Mouse (Mus musculus) embryo, embryonic 11.5 days (tissue): ENCODE measurements around the gene Wfdc17.

Source experiments
- DNase-seq: peaks from one replicate; pipeline ENCODE4 v3.0.0-alpha.2; 2012; ENCODE audit warnings: low read depth, low spot score

Wfdc17 gene

DNA sequence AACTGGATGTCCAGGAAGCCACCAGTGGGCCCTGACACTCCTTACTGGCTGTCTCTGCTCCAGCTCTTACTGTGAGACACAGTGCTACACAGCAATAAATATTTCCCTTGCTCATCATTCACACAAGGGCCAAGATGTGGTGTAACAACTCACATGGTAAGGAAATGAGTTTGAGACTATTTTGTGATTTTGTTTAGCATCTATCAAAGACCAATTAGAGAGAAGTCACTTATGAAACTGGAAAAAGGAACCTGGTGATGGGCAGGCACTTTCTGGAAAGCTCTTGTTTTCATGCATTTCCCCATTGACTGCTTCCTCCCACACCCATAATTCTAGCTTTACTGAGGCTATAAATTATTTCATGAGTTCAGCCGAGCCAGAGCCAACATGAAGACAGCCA is at the start of gene Wfdc17:
TSS of gene Wfdc17 (plus strand) at position 287 of the 400 bp plus-strand sequence.
- no peak for DNase-seq

DNA sequence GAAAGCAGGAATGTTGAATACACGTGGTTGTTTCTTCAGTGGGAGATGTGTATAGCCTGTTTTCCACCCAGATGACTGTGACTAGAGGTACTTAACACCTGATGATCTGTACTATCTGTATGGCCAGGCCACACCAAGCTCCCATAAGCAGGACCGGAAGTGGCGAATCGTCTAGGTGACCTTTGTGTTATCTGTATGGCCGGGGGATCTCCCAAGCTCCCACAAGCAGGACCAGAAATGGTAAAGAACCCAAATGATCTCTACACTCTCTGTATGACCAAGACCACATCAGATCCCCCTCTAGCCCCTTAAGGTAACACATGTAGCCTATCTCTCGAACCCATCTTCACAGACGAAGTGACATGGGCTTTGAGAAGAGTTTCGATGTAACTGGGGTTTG is 49.2 kb upstream of the Wfdc17 start:
- DNase-seq: no peak

DNA sequence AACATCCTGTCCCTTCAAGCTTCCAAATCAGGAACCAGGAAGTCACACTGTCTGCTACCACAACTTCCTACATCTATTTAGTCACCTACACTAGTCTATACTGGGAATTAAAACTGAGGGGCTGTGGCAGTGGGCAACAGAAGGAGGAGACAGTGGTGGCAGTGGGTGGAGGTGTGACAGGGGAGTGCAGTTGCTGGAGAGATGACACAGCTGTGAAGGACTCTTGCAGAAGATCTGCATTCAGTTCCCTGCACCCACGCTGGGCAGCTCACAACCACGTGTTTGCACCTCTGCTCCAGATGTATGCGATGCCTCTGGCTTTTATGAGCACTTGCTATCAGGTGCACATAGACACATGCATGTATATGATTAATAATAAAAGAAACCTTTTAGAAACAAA is 46.3 kb upstream of the Wfdc17 start:
- DNase-seq: no peak

DNA sequence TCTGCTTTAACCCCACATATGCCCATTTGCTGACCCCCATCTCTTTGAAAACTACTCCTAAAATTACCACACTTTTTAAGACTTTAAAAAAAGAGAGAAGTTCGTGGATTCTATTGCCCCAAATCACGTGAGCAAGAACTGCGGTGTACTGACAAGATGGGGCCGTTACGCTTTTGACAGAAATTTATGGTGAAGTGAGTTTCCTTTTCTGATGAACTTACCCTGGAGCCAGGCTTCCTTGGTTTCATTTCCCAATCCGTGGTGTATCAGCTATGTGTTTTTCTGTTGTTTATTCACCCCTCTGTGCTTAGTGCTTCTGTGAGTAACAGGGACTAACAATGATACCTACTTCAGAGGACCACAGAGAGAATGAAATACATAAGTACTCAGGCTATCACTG is 45.0 kb upstream of the Wfdc17 start:
- no peak for DNase-seq

DNA sequence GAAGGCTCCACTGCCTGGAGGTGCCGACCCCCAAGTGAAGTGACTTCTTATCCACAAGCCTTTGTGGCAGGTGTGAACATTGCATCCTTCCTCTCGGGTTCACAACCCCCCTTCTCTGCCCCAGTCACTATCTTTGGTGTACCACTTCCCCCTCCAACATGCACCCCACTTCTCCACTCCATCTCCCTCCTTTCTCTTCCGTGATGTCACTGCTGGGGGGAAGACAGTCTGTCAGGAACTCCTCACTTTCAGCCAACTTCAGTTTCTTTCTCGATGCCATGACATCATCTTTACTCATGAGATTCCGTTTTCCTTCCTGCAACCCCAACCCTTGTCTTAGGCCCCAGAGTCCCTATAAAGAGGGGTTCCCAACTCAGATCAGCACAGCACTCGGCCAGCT is 41.6 kb upstream of the Wfdc17 start, which contains the start of gene Ccl4:
TSS of gene Ccl4 (plus strand) at position 381 of the 400 bp plus-strand sequence.
- DNase-seq: no peak

DNA sequence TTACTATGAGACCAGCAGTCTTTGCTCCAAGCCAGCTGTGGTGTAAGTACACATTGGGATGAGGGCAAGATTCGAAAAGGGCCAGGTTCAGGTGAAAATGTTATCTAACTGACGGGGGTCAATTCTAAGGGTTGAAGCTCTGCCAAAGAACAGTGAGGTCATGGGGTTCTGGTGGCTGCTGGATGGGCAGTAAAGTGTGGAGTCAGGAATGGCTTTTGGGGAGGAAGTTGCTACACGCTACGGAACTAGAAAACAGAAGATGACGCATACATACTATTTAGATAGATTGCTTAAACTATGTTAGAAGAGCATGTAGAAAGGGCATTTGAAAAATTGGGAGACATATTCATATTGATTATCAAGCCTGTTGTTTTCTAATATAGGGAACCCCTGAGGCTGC is 40.3 kb upstream of the Wfdc17 start:
- DNase-seq: no peak

DNA sequence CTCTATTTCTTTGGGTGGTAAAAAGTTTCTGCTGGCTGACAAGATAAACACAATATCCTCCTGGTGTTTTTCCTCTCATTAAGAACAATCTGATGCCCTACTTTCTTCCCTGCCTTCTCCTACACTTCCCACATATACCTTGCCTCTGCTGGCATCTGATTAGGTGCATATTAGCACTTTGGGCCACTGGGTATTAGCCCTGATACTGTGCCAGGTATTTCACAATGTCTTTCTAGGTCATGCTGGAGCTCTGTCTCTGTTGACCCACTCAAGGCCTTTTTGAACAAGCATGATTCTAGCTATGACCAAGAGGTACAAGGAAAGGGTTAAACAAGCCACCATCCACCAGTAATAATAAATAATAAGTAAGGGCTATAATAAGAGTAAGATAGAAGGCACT is 32.0 kb upstream of the Wfdc17 start:
- DNase-seq: no peak

DNA sequence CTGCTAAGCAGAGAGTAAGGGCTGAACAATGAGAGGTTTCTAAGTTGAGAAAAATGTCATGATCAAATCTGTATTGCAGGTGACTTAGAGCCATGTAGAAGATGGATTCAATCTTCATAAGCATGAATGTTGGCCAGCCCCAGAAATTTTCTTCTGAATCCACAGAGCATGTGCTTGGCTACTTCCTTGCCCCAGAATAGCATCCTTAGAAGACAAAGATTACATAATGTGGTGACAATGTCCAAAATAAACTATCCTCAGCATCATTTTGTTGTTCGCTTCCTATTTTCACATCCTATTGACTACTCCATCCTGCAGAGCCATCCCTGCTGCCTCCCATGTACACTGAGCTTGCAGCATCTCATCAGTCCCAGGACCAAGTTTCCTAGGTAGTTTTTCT is 28.1 kb upstream of the Wfdc17 start:
- no peak for DNase-seq

DNA sequence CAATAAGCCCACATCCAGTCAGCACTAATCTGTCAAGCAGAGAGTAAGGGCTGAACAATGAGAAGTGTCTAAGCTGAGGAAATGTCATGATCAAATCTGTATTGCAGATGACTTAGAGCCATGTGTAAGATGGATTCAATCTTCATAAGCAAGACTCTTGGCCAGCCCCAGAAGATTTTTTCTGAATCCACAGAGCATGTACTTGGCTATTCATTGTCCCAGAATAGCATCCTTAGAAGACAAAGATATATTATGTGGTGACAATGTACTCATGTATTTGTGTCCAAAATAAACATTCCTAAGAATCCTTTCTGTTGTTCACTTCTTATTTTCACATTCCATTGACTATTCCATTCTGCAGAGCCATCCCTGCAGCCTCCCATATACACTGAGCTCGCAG is 13.9 kb upstream of the Wfdc17 start:
- no peak for DNase-seq

DNA sequence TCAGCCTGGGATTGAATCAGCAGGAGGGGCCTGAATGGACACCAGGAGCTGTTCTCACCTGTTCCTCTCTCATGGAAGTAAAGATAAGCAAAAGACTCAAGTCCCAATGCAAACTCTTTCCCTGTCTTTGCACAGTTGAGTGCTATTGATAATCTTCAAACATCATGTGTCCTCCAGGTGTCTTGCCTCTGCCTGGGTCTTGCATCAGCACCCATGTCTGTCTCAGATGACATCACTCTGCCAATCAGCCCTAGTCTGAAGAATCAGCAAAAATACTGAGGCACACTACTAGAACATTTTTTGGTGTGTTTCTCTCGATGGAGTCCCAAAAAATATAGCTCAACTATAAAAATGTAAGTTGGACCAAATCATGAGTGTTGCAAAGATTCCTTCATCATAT is 11.8 kb upstream of the Wfdc17 start:
- no peak for DNase-seq

DNA sequence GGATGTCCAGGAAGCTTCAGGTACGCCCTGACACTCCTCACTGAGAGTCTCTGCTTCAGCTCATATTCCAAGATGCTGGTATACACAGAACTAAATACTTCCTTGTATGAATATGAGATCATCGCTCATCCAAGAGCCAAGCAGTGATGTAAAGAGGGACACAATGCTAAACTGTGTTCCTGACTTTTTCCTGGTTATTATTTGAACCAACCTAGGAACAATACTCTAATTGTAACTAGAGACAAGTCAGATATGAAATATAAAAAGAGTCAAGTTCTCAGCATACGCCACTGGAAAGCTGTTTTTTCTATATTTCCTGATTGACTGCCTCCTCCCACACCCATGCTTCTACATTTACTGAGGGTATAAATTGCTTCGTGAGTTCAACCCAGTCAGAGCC is 4.9 kb downstream of the Wfdc17 start, which contains the start of gene Wfdc18:
TSS of gene Wfdc18 (plus strand) at position 301 of the 400 bp plus-strand sequence.
- DNase-seq: no peak

DNA sequence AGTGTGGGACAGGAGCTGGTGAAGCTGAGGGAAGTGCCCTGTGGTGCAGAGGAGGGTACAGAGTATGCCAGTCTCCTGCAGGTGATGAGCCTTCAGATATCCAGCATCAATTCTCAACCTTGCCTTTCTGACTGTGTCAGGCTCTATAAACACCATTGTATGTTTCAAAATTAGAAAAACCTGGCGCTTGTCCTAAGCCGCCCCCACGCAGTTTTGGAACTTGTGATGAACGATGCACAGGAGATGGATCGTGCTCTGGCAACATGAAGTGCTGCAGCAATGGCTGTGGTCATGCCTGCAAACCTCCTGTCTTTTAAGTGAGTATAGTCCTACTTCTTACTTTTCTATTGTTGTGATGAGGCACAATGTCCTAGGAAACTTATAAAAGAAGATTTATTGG is 5.9 kb downstream of the Wfdc17 start:
- DNase-seq: no peak

DNA sequence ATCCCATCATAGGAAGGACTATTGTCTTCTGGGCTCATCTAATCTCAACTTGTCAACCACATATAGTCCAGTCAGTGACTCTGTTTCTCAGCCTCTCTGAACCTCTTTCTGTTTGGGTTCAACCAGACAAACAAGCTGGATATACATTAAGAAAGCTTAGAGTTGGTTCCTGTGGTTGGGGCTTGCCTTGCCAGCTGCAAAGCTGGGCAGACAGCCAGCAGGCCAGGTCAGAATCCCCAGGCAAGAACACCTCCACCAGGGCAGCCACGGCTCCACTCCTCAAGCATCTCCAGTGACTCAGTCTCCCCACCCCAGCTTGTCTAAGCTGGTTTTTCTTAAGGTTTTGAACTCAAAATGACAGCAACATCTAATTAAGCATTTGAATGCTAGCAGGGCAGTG is 8.9 kb downstream of the Wfdc17 start:
- DNase-seq: no peak

DNA sequence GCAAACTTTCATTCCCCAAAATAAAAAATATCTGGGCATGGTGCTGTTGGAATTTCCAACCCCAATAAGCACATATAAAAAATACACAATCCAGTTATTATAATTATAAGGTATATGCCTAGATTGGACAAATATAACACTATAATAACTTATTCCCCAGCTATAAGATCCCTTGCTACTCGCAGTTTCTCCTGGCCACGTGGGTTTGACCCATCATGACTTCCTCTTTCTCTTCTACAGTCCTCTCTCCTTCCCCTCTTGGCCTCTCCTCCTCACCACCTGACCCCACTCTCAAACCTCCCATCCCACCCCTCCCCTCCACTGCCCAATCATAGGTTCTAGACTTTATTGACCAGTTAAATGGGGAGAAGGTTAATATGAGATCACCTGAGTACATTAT is 10.1 kb downstream of the Wfdc17 start:
- DNase-seq: no peak

DNA sequence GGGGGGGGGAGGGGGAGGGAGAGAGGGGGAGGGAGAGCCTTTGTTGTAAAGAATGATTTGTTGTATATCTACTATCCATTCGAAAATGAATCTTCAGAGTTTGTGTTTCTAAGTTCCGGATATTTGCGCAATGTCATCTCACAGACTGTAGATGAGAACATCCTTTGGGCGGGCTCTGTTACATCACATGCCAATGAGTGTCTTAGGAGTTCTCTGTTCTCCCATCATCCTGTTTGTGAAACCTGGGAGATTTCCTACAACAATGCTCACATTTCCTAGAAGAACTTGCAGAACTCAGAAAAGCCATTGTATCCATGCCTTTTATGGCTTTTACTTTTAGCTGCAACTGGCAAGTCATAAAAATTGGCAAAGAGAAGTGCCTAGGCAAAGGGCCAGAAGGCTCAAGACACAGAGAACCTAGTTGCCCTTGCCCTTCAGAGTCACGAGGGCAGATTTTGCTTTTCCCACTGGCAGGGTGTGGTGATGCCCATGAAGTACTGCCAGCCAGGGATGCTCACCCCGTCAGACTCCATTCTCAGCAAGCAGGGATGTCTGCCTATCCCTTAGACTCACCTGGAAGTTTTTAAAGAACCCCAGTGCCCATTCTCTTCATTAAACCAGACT is 13.4 kb downstream of the Wfdc17 start:
- no peak for DNase-seq

DNA sequence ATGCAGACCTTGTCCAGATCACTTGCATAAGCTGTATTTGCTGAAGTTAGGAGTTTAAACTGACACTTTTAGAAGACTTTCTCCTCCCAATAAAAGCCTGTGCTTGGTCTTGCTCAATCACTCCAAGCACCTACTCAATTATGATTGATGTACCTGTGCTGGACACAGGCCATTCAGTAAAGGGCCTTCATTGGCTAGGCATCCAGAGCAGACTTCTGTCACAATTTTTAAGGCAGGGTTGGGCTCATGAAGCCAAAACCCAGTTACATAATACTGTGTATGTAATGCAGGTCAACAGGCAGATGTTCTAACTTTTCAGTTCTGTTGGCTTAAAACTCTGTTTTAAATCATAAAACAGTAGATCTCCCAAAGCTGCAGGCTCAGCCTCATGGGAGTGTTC is 17.0 kb downstream of the Wfdc17 start:
- no peak for DNase-seq

DNA sequence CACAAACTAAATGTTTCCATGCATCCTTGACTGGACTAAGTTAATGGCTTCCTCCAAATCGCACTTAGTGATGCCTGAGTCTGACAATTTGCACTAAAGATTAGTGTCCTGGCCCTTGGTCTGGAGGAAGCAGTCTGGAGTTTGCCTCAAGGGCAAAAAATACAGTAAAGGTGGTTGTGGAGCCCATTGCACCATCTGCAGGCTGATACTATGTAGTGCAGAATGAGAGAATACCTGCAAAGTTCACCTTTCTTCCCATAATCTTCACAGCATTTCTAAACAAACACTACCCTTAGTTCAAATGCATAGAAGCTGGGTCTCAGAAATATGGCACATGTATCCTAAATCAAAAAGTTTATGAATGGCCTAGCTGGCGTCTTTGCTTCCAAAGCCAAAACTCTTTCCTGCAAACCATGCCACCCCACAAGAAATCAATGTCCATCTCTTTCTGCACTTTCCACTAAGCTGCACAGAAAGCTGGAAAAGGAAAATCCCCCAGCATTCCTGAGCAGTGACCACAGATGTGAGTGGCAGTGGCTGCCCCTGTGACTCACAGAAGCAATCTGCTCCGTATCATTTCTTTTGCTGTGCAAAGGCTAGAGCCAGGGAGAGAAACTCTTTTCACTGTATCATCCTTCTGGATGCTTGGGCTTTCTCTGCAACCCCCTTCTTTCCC is 25.1 kb downstream of the Wfdc17 start:
- DNase-seq: no peak

DNA sequence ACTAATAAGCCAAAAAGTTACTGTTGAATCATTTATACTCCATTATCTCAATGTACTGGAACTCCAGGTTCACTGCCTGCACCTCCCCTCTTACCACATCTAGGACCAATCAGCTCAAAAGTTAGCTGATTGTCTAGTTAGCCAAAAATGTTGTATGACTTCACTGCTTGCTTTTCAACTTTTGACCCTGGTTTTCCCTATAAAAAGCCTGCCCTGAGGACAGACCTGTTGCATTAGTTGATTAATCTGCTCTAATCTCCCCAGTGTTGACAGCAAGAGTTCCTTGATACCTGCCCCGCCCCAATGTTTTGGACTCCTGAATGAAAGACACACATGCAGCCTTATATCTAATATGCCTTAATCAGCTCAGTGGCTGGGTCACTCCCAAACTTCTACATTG is 27.3 kb downstream of the Wfdc17 start:
- no peak for DNase-seq

DNA sequence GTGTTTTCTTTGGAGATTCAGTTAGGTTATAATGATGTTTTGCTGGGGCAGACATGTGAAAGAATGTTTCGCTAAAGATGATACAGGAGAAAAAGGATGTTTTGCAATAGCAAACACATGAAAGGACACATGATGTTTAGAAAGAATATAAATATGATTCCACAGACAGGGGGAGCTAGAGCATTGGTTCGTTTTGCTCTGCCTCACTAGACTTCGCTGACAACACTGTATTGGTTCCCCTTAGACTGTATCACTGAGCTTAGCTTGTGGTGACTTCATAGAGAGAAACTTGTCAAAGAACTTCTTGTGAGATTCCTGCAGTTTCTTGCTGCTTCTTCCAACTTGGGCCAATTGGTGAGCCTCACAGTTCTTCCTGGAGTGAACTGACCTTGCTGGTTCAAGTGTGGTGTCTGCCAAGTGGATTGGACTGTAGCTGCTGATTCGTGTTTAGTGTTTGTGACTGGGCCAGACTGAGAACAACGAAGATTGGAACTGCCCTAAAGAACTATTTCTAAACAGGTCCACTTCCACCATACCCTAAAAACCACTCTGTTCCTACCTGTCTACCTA is 29.4 kb downstream of the Wfdc17 start:
- DNase-seq: no peak

DNA sequence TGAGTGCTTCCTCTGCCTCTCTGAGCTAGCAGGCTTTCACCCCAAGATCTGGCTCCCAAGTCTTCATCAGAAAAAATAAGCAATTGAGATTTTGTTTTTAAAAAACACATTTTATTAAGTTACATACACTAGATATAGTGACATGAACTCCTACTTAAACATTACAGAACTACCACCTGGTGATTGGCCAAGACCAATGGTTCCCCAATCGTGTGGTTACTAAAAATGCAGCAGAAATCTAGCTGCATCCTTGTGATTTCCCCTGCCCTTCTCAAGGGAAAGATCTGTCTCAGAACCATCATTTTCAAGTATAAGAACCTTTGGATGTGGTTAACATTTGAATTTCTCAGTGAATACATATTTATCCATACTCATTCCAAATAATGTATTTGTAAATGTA is 30.4 kb downstream of the Wfdc17 start:
- no peak for DNase-seq

DNA sequence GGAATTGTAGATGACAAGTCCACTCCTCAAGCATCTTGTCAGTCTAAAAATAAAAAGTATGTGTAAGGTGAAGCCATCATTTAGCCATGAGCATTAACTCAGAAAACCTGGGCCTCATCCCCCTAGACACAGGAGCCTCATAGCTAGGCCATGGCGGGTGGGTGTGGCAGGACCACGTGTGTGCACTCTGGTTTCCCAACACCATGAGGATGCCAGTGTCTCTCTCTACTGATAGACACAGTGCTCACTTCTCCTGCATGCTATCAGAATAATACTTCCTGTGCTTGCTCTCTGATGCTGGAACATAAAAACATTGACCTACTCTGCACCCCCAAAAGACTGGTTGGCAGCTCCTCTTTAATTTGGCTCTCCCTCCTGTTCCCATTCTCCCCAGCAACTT is 32.1 kb downstream of the Wfdc17 start:
- DNase-seq: no peak

DNA sequence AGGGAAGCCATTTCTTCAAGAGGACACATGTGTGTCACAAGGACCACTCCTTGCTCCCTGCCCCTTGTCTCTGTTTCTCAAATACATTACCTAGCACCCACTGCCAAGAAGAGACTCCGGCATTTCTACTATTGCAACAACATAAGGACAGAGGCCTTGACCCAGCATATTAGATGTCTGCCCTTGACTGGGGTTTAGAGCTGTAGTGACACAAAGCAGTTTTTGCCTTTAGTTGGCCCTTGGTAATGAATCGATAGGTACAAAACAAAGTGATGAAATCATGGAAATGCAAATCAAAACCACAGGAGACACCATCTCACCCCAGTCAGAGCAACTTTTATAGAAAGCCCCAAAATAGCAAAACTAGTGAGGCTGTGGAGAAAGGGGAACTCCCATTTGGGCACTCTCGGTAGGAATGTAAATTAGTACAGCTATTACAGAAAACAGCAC is 33.3 kb downstream of the Wfdc17 start:
- DNase-seq: no peak

DNA sequence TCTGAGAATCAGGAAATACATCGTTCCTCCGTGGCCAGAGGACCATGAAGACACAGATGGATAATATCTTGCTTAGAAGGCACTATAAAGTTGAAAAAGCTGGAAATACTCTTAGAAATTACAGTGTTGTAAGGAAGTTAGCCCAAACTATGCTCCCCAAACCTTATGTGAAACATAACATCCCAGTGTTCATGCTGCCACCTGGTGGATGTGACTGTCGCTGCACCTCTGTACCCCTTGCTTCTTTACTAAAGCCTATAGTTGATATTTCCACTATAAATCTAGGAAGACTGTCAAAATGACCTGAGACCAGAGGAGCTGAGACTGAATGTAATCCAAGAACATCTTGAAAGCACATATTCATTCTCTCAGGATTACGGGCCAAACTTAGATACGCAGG is 35.5 kb downstream of the Wfdc17 start:
- DNase-seq: peak; percentile 54
